Mouse (Mus musculus): Measurements from ENCODE around the gene Nabp2. TPM values are rescaled to one million over a fixed set of nuclear protein-coding genes. Genes with fewer than 3 reads are reported as not detected.

The Nabp2 gene
- polyA plus RNA-seq, 1 experiment: 29.8 TPM

- no peak for DNase-seq (ENCODE audit: low read depth)
Measured at GRCm38 (mm10) chr10:128385902-128386301, 25.4 kb downstream of the Nabp2 start.

DNA sequence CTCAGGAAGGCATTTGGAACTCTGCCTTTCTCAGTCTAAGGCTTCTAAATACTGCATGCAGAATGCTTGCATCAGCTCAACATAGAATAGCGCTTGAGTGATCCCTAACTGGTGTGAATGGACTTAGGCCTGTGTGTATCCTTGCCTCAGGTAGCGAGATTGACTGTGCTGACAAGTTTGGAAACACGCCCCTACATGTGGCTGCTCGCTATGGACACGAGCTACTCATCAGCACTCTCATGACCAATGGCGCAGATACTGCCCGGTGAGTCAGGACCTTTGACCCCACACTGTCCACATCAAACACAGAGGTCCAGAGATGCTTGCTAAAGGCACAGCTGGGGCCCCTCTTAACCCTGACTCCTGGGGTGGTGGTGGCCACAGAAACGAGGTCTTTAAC, 28.8 kb downstream of the Nabp2 start:
- no peak for DNase-seq (ENCODE audit: low read depth)

DNA sequence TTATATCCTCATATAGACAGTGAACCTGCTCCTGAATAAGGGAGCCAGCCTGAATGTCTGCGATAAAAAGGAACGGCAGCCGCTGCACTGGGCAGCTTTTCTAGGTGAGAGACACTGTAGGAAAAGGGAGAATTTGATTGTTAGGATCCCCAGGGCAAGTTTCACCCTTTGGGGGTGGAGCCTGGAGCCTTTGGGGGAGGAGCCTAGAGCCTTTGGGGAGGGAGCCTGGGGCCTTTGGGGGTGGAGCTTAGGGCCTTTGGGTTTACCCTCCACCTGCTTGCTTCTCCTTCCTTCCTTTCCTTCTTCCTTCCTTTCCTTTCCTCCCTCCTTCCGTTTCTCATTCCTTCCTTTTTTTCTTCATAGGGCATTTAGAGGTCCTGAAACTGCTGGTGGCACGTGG, 30.7 kb downstream of the Nabp2 start:
- DNase-seq (ENCODE audit: low read depth): no peak

DNA sequence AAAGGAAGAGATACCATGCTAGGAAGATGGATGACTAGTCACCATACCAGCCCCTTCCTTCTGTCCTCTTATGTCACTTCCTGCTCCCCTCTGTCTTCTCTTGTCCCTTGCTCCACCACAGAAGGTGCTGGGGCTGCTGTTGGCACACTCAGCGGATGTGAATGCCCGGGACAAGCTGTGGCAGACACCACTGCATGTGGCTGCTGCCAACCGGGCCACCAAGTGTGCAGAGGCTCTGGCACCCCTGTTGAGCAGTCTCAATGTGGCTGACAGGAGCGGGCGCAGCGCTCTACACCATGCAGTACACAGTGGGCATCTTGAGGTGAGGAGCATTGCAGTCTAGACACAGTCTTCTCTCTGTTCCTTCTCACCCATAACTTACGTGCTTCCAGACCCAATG, 32.0 kb downstream of the Nabp2 start:
- no peak for DNase-seq (ENCODE audit: low read depth)

GRCm38 (mm10) chr10:128378462-128378861, 32.8 kb downstream of the Nabp2 start:
- DNase-seq (ENCODE audit: low read depth): no peak

DNA sequence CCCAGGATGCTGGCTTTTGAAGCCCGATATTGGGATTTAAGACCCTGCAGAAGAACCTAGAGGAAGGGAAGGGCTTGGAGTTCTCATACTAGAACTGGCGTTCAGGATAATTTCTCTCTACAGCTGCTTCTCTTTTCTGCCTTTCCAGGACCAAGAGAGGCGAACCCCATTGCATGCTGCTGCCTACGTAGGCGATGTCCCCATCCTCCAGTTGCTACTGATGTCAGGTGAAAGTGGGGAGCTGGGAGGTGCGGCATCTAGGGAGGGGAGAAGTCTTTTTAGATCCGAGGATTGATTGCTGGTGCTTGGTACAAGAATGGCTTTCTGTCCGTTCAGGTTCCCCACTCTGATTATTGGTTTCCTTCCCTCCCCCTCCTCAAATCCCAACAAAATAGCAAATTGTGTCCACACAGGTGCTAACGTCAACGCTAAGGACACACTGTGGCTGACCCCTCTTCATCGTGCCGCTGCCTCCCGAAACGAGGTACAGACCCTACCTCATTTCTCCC, 33.3 kb downstream of the Nabp2 start:
- no peak for DNase-seq (ENCODE audit: low read depth)

- DNase-seq (ENCODE audit: low read depth): no peak
Measured at GRCm38 (mm10) chr10:128377222-128377939, 33.9 kb downstream of the Nabp2 start.

DNA sequence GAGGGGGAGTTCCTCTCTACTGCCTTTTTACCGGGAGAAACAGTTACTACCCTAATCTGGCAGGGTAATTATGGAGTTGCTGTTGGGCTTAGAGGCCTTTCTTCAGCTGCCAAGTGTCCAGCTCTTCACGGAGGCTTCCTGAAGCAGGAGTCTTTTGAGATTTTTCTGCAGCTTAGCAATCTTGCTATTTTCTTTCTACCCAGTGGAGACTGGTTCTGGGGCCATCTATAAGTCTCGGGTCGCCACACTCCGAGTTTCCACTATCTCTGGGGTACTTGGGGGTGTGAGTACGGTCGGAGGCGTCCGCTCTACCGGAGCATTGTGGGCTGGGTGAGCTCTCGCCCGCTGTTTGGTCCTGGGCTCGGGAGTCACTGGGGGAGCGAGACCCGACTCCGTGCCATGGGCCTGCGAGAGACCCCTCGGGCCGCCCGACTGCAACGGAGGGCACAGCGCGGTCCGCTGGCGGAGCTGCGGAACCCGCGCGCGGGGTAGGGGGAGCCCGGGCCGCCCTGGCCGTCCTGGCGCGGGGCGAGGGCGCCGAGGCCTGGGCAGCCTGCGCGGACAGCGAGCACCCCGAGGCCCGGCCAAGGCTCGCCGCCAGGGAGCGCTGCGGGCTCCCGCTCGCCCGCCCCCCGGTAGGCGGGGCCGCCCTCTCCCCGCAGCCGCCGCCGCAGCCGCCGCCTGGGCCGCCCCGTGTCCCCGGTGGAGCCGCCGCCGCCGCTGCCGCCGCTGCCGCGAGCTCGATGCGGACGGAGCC, 34.7 kb downstream of the Nabp2 start, which contains the start of gene Ankrd52:
TSS of gene Ankrd52 (plus strand) at position 661 of the 757 bp plus-strand sequence.
- no peak for DNase-seq (ENCODE audit: low read depth)

GRCm38 (mm10) chr10:128376099-128376454, 35.2 kb downstream of the Nabp2 start:
- DNase-seq (ENCODE audit: low read depth): no peak

DNA sequence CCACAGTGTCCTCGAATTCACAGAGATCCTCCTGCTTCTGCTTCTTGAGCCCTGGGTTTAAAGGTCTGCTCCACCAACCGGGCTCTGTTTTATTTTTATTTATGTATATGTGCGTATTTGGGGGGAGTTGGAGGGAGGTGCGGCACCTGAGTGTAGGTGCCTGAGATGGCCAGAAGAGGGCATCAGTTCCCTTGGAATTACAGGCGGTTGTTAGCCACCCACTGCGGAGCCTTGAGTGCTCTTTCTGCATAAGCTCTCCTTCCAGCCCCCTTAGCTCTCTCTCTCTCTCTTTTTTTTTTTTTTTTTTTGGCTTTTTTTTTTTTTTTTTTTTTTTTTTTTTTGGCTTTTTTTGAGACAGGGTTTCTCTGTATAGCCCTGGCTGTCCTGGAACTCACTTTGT, 36.9 kb downstream of the Nabp2 start:
- DNase-seq (ENCODE audit: low read depth): no peak

- no peak for DNase-seq (ENCODE audit: low read depth)
Measured at GRCm38 (mm10) chr10:128372989-128373748, 38.1 kb downstream of the Nabp2 start.

- DNase-seq (ENCODE audit: low read depth): no peak
Measured at GRCm38 (mm10) chr10:128372142-128372541, 39.1 kb downstream of the Nabp2 start.

DNA sequence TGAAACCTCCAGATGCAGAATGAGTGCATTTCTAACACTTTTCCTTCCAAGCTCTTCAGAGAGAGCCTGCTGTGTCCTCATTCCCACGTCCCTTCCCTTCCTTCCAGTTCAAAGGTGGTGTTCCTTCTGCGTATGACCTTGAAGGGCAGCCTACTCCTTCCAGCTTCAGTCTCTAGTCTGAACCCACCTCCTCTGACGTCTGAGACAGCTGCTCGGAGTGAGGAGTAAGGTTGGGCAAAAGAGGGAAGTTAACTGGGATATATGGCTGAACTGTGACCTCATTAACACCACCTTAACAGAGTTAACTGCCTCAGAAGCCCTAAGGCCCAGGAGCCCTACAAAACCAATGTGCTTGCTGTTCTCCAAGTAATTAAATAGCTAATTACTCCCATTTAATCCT, 40.7 kb downstream of the Nabp2 start:
- no peak for DNase-seq (ENCODE audit: low read depth)

DNA sequence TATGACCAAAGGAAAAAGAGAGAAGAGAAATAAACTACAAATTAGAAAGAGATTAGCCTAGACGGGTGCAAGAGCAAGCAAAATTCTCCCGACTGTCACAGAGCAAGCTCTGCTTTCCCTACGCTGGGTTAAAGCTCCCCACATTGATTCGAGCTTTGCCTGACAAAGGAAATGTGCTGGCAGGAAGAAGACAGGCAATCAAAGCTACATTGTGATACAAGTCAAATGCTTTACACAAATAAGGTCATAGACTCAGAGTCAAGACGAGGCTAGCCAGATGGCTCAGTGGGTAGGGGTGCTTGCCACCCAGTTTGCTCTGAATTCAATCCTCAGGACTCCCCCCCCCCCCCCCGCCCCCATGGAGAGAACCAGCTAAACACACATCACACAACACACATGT, 41.3 kb downstream of the Nabp2 start:
- no peak for DNase-seq (ENCODE audit: low read depth)

GRCm38 (mm10) chr10:128369599-128369998, 41.7 kb downstream of the Nabp2 start:
- no peak for DNase-seq (ENCODE audit: low read depth)

DNA sequence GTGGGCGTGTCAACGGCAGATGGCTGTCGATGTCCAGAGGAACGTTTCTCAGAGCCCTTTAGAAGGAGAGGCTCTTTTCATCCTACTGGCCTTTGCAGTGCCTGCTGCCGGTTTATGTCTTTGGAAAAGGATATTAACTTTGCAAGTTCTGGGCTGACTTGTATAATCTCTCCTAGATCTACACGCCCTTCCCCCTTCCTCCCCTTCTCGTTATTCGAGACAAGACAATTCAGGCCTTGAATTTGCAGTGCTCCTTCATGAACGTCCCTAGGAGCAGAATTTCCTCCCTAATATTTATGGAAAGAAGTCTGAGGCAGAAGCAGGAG, 42.1 kb downstream of the Nabp2 start:
- no peak for DNase-seq (ENCODE audit: low read depth)

DNA sequence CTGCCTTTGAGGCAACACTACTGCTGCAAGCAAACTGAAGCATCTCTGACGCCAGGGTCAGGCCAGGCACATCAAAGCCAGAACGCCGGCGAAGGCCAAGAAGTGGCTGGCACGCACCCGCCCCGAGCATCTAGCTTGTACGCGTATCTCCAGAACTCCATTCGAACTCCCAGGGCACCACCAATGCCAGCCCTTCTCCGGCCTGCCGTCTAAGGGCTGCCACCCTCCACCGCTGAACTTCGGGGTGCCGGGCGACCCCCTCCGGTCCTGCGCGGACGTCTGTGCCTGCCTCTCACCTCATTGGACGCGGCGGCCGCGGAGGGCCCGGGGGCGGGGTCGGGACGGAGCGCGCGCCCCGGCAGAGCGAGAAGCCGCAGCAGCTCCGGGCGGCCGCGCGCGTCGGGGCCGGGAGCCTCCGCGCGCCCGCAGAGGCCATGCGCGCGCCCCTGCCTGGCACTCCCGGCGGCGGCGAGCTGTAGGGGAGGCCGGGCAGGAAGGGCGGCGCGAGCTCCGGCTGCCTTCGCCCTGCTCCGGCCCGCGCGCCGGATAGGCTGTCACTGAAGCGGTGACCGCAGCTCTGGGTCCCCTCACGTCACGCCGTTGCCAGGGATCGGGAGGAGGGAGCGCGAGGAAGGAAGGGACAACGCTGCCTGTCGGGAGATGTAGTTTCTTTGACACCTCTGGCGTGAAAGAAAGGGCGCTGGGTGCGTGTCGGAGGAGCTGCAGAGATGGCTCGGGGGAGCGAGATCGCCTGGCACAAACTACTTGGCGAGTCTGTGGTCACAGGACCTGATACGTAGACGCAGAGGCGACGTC, 42.7 kb downstream of the Nabp2 start, which contains the start of gene Coq10a:
TSS of gene Coq10a (minus strand) at position 596 of the 816 bp plus-strand sequence.
- DNase-seq (ENCODE audit: low read depth): peak; percentile 58

GRCm38 (mm10) chr10:128367899-128368401, 43.3 kb downstream of the Nabp2 start:
- no peak for DNase-seq (ENCODE audit: low read depth)

DNA sequence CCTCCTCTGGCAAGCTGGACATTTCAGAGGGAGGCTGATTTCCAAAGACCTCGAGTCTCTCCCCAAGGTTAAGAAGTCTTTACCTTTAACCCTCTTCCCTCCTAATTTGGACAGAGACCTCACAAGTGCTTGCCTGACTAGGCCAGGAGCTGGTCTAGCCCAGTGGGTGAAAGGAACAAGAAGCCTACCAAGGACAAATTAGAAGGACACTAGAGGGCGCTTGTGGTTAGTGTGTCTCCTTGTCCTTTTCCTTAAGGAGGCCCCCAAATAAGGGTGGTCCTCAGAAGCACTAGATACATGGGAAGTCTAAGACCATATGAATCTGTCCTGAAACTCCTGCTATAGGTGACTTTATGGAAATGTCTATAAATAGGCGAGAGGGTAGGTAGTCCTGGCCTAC, 48.7 kb downstream of the Nabp2 start:
- DNase-seq (ENCODE audit: low read depth): no peak

DNA sequence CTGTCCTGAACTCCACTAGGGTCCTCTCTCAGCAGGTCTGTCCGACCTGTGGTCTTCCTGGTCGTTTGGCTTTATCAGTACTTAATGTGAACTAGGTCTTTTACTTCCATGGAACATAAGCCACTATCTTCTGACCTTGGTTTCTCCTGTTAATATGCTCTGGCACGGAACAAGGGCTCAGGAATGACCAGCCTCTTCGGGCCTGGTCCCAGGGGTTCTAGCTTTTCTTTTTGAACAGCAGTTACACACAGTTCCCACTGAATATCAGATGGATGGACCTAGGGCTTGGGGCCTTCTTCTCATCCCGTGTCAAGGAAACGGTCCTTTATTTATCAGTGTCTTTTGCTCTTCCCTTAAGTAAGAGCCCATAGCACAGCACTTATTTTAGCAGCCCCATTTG, 49.5 kb downstream of the Nabp2 start:
- no peak for DNase-seq (ENCODE audit: low read depth)

- DNase-seq (ENCODE audit: low read depth): no peak
Measured at GRCm38 (mm10) chr10:128359226-128359625, 52.1 kb downstream of the Nabp2 start.
